In genomic region chr19:25937343-25937742, GRCm38 (mm10) we compare ENCODE assay signal across 15 mouse cellular contexts.
DNase-seq lines count a peak whose midpoint lies in the region; ATAC-seq lines count a peak whose summit lies in the region.
"Had no signal": no experiment of that assay in that cellular context is flagged by ENCODE, and none has a peak within 500 bp of the region (broad histone marks: within the 10 kb centered on the region; RNA-seq: fewer than 3 reads in every experiment).

No protein-coding gene starts in this region.

- peak; percentile 69 to 78 for DNase-seq in adrenal gland, adult (ENCODE audit: inconsistent age in 2 of 2, low spot score in 1 of 2)
- DNase-seq in adrenal gland, postnatal 4 days (ENCODE audit: low spot score in 2 of 2): no peak
- peak; percentile 56 for DNase-seq in adrenal gland, adult 2 months
- DNase-seq in liver: peak; percentile 8
- DNase-seq in gastrocnemius, postnatal 10 days: no peak
- no peak for DNase-seq in B cell, adult 2 months
- no peak for DNase-seq in thymus, postnatal 4 days
- DNase-seq: heart, adult 2 months; heart, postnatal 14 days; lung, adult 2 months; thymus, adult 2 months had no signal

- H3K4me2 ChIP-seq in kidney, embryonic 14.5 days (replicated peaks; ENCODE audit: low read depth, low read length): no peak overlapping the region
- H3K4me2 ChIP-seq: forebrain, embryonic 13.5 days had no signal

- H3K27me3 ChIP-seq in kidney, embryonic 14.5 days (ENCODE audit: control insufficient read depth, insufficient read depth, low read length): no peaks in the 10 kb centered on the region
- H3K27me3 ChIP-seq: forebrain, embryonic 13.5 days; megakaryocyte, embryonic 14.5 days had no signal

- no peaks in the 10 kb centered on the region for H3K4me1 ChIP-seq in kidney, embryonic 14.5 days (ENCODE audit: control insufficient read depth, insufficient read depth, low read length)
- H3K4me1 ChIP-seq: forebrain, embryonic 13.5 days; megakaryocyte, embryonic 14.5 days had no signal

- WGBS in kidney, embryonic 14.5 days: 8% methylated on average over 9 of the region's 9 CpGs

- ATAC-seq in kidney, embryonic 14.5 days (ENCODE audit: low FRiP score, low TSS enrichment): peak; percentile 72
- ATAC-seq: forebrain, embryonic 13.5 days; Patski had no signal

- no peak overlapping the region for H3K4me3 ChIP-seq in kidney, embryonic 14.5 days (ENCODE audit: low read length)
- H3K4me3 ChIP-seq: forebrain, embryonic 13.5 days; heart, adult 2 months had no signal

- H3K9ac ChIP-seq in kidney, embryonic 14.5 days (ENCODE audit: low read depth, low read length): no peak overlapping the region
- H3K9ac ChIP-seq: forebrain, embryonic 13.5 days had no signal

- H3K9me3 ChIP-seq in kidney, embryonic 14.5 days (ENCODE audit: control insufficient read depth, low read length): no peaks in the 10 kb centered on the region
- H3K9me3 ChIP-seq: forebrain, embryonic 13.5 days; megakaryocyte, embryonic 14.5 days had no signal

- no peaks in the 10 kb centered on the region for H3K36me3 ChIP-seq in kidney, embryonic 14.5 days (ENCODE audit: control insufficient read depth, insufficient read depth, low read length)

- no peak overlapping the region for H3K27ac ChIP-seq in kidney, embryonic 14.5 days (ENCODE audit: low read depth, low read length)
- H3K27ac ChIP-seq: forebrain, embryonic 13.5 days; heart, adult 2 months had no signal

Comparison
In these comparisons a context has a peak if more than half of its experiments do, and no peak if none do; other contexts are left out.
1. DNase-seq: peak in adrenal gland, adult (2 of 2), adrenal gland, adult 2 months (single experiment) and liver (single experiment); none in adrenal gland, postnatal 4 days (0 of 2), gastrocnemius, postnatal 10 days (single experiment), B cell, adult 2 months (0 of 2) and thymus, postnatal 4 days (single experiment).